Mouse (Mus musculus) liver, adult 2 months (tissue): Measurements from ENCODE around the gene Syn3.

Experiments used
- CTCF ChIP-seq: fragments of 200-500 bp; IDR thresholded peaks from 2 replicates; pipeline ENCODE4 v1.5.1; 2011; ENCODE audit warnings: low read depth, low read length, control low read depth
- POLR2A ChIP-seq: fragments of 200-500 bp; IDR thresholded peaks from 2 replicates; pipeline ENCODE4 v1.6.1; 2011; ENCODE audit warnings: low read length, control low read depth; ENCODE audit not compliant: insufficient read depth; ENCODE audit errors: extremely low read depth

- TF ChIP-seq POLR2A (no peak), CTCF (no peak)
These were observed 176.7 kb downstream of the Syn3 start for GRCm38 (mm10) chr10:86322006-86322405.
